Mouse (Mus musculus): ENCODE data around the gene Anapc15-ps. TPM values are rescaled to one million over a fixed set of nuclear protein-coding genes. Genes with fewer than 3 reads are reported as not detected.

Anapc15-ps gene
- total RNA-seq, 2 experiments from 2014 or later, result not detected

- no peak for ATAC-seq (replicated peaks; ENCODE audit: low FRiP score, poor library complexity, severe bottlenecking)
Measured at GRCm38 (mm10) chr10:95676387-95676786, 3.1 kb upstream of the Anapc15-ps start.

- ATAC-seq (replicated peaks; ENCODE audit: low FRiP score, poor library complexity, severe bottlenecking), result no peak
Measured at GRCm38 (mm10) chr10:95670781-95671780, 2.2 kb downstream of the Anapc15-ps start.

- ATAC-seq (replicated peaks; ENCODE audit: low FRiP score, poor library complexity, severe bottlenecking), result no peak
Measured at GRCm38 (mm10) chr10:95669872-95670271, 3.4 kb downstream of the Anapc15-ps start.

GRCm38 (mm10) chr10:95669034-95669433, 4.2 kb downstream of the Anapc15-ps start:
- ATAC-seq (replicated peaks; ENCODE audit: low FRiP score, poor library complexity, severe bottlenecking), result no peak

GRCm38 (mm10) chr10:95667371-95668030, 5.8 kb downstream of the Anapc15-ps start:
- no peak for ATAC-seq (replicated peaks; ENCODE audit: low FRiP score, poor library complexity, severe bottlenecking)

- no peak for ATAC-seq (replicated peaks; ENCODE audit: low FRiP score, poor library complexity, severe bottlenecking)
Measured at GRCm38 (mm10) chr10:95666791-95667190, 6.5 kb downstream of the Anapc15-ps start.

- ATAC-seq (replicated peaks; ENCODE audit: low FRiP score, poor library complexity, severe bottlenecking), result no peak
Measured at GRCm38 (mm10) chr10:95665426-95665990, 7.7 kb downstream of the Anapc15-ps start.

- ATAC-seq (replicated peaks; ENCODE audit: low FRiP score, poor library complexity, severe bottlenecking), result no peak
Measured at GRCm38 (mm10) chr10:95664613-95665012, 8.6 kb downstream of the Anapc15-ps start.

- no peak for ATAC-seq (replicated peaks; ENCODE audit: low FRiP score, poor library complexity, severe bottlenecking)
Measured at GRCm38 (mm10) chr10:95660356-95660755, 12.9 kb downstream of the Anapc15-ps start.

- no peak for ATAC-seq (replicated peaks; ENCODE audit: low FRiP score, poor library complexity, severe bottlenecking)
Measured at GRCm38 (mm10) chr10:95659471-95660150, 13.6 kb downstream of the Anapc15-ps start.

- ATAC-seq (replicated peaks; ENCODE audit: low FRiP score, poor library complexity, severe bottlenecking), result no peak
Measured at GRCm38 (mm10) chr10:95658836-95659343, 14.4 kb downstream of the Anapc15-ps start.

- ATAC-seq (replicated peaks; ENCODE audit: low FRiP score, poor library complexity, severe bottlenecking), result 0 out of 2 replicates have a peak, but pooled peaks have one; percentile 14
Measured at GRCm38 (mm10) chr10:95656236-95657225, 16.7 kb downstream of the Anapc15-ps start.

GRCm38 (mm10) chr10:95652131-95652530, 21.1 kb downstream of the Anapc15-ps start:
- no peak for ATAC-seq (replicated peaks; ENCODE audit: low FRiP score, poor library complexity, severe bottlenecking)

GRCm38 (mm10) chr10:95648326-95648888, 24.8 kb downstream of the Anapc15-ps start:
- no peak for ATAC-seq (replicated peaks; ENCODE audit: low FRiP score, poor library complexity, severe bottlenecking)

- ATAC-seq (replicated peaks; ENCODE audit: low FRiP score, poor library complexity, severe bottlenecking), result no peak
Measured at GRCm38 (mm10) chr10:95647128-95647527, 26.1 kb downstream of the Anapc15-ps start.

- ATAC-seq (replicated peaks; ENCODE audit: low FRiP score, poor library complexity, severe bottlenecking), result no peak
Measured at GRCm38 (mm10) chr10:95646576-95646975, 26.7 kb downstream of the Anapc15-ps start.

- ATAC-seq (replicated peaks; ENCODE audit: low FRiP score, poor library complexity, severe bottlenecking), result no peak
Measured at GRCm38 (mm10) chr10:95643696-95644360, 29.4 kb downstream of the Anapc15-ps start.

- no peak for ATAC-seq (replicated peaks; ENCODE audit: low FRiP score, poor library complexity, severe bottlenecking)
Measured at GRCm38 (mm10) chr10:95643042-95643441, 30.2 kb downstream of the Anapc15-ps start.
